In genomic region chr16:56055911-56056310, GRCm38 (mm10) we compare ENCODE assay signal across 15 mouse cellular contexts.
"Had no signal": no experiment of that assay in that cellular context is flagged by ENCODE, and none has a peak within 500 bp of the region (broad histone marks: within the 10 kb centered on the region; RNA-seq: fewer than 3 reads in every experiment).

No protein-coding gene starts in this region.

- H3K36me3 ChIP-seq: neural tube, embryonic 15.5 days; stomach, embryonic 15.5 days had no signal

- H3K9ac ChIP-seq: neural tube, embryonic 15.5 days; stomach, embryonic 15.5 days had no signal

- H3K4me2 ChIP-seq: neural tube, embryonic 15.5 days; stomach, embryonic 15.5 days had no signal

- H3K27ac ChIP-seq: neural tube, embryonic 15.5 days; stomach, embryonic 15.5 days; stomach, postnatal 0 days had no signal

- H3K27me3 ChIP-seq: neural tube, embryonic 15.5 days; stomach, embryonic 15.5 days had no signal

- H3K4me3 ChIP-seq: neural tube, embryonic 15.5 days; stomach, embryonic 15.5 days had no signal

- DNase-seq: retina, postnatal 1 day; right cerebral cortex, adult 18-20 months; right cerebral cortex, postnatal 14 days; right cerebral cortex, postnatal 25 days; right cerebral cortex, postnatal 4 days; spleen, adult 18-20 months; thymus, adult 18-20 months; thymus, adult 2 months; thymus, postnatal 14 days; thymus, postnatal 25 days; thymus, postnatal 36 days; thymus, postnatal 4 days had no signal

- H3K4me1 ChIP-seq: neural tube, embryonic 15.5 days; stomach, embryonic 15.5 days had no signal

- H3K9me3 ChIP-seq: neural tube, embryonic 15.5 days; stomach, embryonic 15.5 days had no signal
